Mouse (Mus musculus): ENCODE measurements at regions not wholly inside any gene's neighbourhood (a gene's known extent, or its start where the extent isn't known, plus 50 kb on each side); places are given as distances from the start of the nearest gene placed in this dataset.
A peak's percentile ranks its signal among the peaks of the same experiment; 100 is the strongest.

GRCm38 (mm10) chr1:169872865-169873264 is 55.6 kb upstream of the Ccdc190 start:
- intact Hi-C loops (cut with DNase I): no loop called here
- DNase-seq (ENCODE audit: extremely low spot score in 1 of 2, low spot score in 2 of 2): no peak
- TF ChIP-seq CTCF (IDR thresholded peaks at IDR 0.05): no peak
- H3K4me3 ChIP-seq: no peak overlapping the region
- H3K27ac ChIP-seq: no peak overlapping the region

GRCm38 (mm10) chr1:169868636-169869035 is 59.8 kb upstream of the Ccdc190 start:
- Histone ChIP-seq H3K27ac (peak overlapping the region; percentile 92), H3K4me3 (no peak overlapping the region)
- TF ChIP-seq CTCF (IDR thresholded peaks at IDR 0.05): no peak
- intact Hi-C loops (cut with DNase I): loop anchor here (5.0 kb wide), 1 partner anchor 46 kb away; no protein-coding TSS in a partner anchor
- no peak for DNase-seq (ENCODE audit: extremely low spot score in 1 of 2, low spot score in 2 of 2)

- intact Hi-C loops (cut with DNase I): loop anchor here (5.0 kb wide), 1 partner anchor 45 kb away; no protein-coding TSS in a partner anchor
- 0 out of 2 replicates have a peak overlapping the region, but pooled peaks have one; percentile 32 for H3K27ac ChIP-seq
- no peak overlapping the region for H3K4me3 ChIP-seq
- TF ChIP-seq CTCF (IDR thresholded peaks at IDR 0.05): no peak
- DNase-seq (ENCODE audit: extremely low spot score in 1 of 2, low spot score in 2 of 2): no peak
Measured at GRCm38 (mm10) chr1:169867453-169867852, 61.0 kb upstream of the Ccdc190 start.

GRCm38 (mm10) chr1:169866840-169867239 is 61.6 kb upstream of the Ccdc190 start:
- no peak overlapping the region for H3K4me3 ChIP-seq
- DNase-seq (ENCODE audit: extremely low spot score in 1 of 2, low spot score in 2 of 2): no peak
- no peak for TF ChIP-seq CTCF (IDR thresholded peaks at IDR 0.05)
- intact Hi-C loops (cut with DNase I): loop anchor here (5.0 kb wide), 1 partner anchor 45 kb away; no protein-coding TSS in a partner anchor
- H3K27ac ChIP-seq: no peak overlapping the region

- Histone ChIP-seq H3K4me3 (no peak overlapping the region), H3K27ac (peak overlapping the region; percentile 61)
- TF ChIP-seq CTCF (IDR thresholded peaks at IDR 0.05): no peak
- DNase-seq (ENCODE audit: extremely low spot score in 1 of 2, low spot score in 2 of 2): no peak
- intact Hi-C loops (cut with DNase I): no loop called here
Measured at GRCm38 (mm10) chr1:169859041-169859440, 69.4 kb upstream of the Ccdc190 start.

GRCm38 (mm10) chr1:169851663-169852062 is 76.8 kb upstream of the Ccdc190 start:
- Histone ChIP-seq H3K27ac (peak overlapping the region; percentile 19; the same call in 1 of the 2 replicates), H3K4me3 (no peak overlapping the region)
- intact Hi-C loops (cut with DNase I): no loop called here
- DNase-seq (ENCODE audit: extremely low spot score in 1 of 2, low spot score in 2 of 2): no peak
- TF ChIP-seq CTCF (IDR thresholded peaks at IDR 0.05): no peak

GRCm38 (mm10) chr1:169848254-169849015 is 80.0 kb upstream of the Ccdc190 start:
- intact Hi-C loops (cut with DNase I): no loop called here
- H3K27ac ChIP-seq: no peak overlapping the region
- DNase-seq (ENCODE audit: extremely low spot score in 1 of 2, low spot score in 2 of 2): no peak

GRCm38 (mm10) chr1:169842490-169842889 is 86.0 kb upstream of the Ccdc190 start:
- no peak for TF ChIP-seq CTCF (IDR thresholded peaks at IDR 0.05)
- H3K27ac ChIP-seq: peak overlapping the region; percentile 76
- no peak for DNase-seq (ENCODE audit: extremely low spot score in 1 of 2, low spot score in 2 of 2)
- intact Hi-C loops (cut with DNase I): loop anchor here (5.0 kb wide), 1 partner anchor 35 kb away; no protein-coding TSS in a partner anchor
- H3K4me3 ChIP-seq: no peak overlapping the region

More at GRCm38 (mm10) chr1:169848254-169849015, 80.0 kb upstream of the Ccdc190 start:
- no peak overlapping the region for H3K4me3 ChIP-seq
- TF ChIP-seq CTCF (IDR thresholded peaks at IDR 0.05): no peak

GRCm38 (mm10) chr1:169840948-169841347 is 87.5 kb upstream of the Ccdc190 start:
- no peak overlapping the region for H3K4me3 ChIP-seq
- intact Hi-C loops (cut with DNase I): loop anchor here (2.0 to 5.0 kb wide), 2 partner anchors 36 to 58 kb away; no protein-coding TSS in a partner anchor
- no peak for DNase-seq (ENCODE audit: extremely low spot score in 1 of 2, low spot score in 2 of 2)
- no peak for TF ChIP-seq CTCF (IDR thresholded peaks at IDR 0.05)
- peak overlapping the region; percentile 76 for H3K27ac ChIP-seq

- DNase-seq (ENCODE audit: extremely low spot score in 1 of 2, low spot score in 2 of 2): no peak
- intact Hi-C loops (cut with DNase I): loop anchor here (2.0 to 5.0 kb wide), 2 partner anchors 37 to 59 kb away; no protein-coding TSS in a partner anchor
- Histone ChIP-seq H3K27ac (peak overlapping the region; percentile 67), H3K4me3 (no peak overlapping the region)
- TF ChIP-seq CTCF (IDR thresholded peaks at IDR 0.05): no peak
Measured at GRCm38 (mm10) chr1:169840056-169840728, 88.3 kb upstream of the Ccdc190 start.

- no peak overlapping the region for H3K4me3 ChIP-seq
- intact Hi-C loops (cut with DNase I): no loop called here
- peak overlapping the region; percentile 20 for H3K27ac ChIP-seq
- no peak for DNase-seq (ENCODE audit: extremely low spot score in 1 of 2, low spot score in 2 of 2)
- no peak for TF ChIP-seq CTCF (IDR thresholded peaks at IDR 0.05)
Measured at GRCm38 (mm10) chr1:169833385-169833784, 85.9 kb upstream of the Rgs4 start.

Data from left cerebral cortex, adult 2 months (tissue).